Mouse (Mus musculus): Measurements from ENCODE around the gene Slc35c1. TPM values are rescaled to one million over a fixed set of nuclear protein-coding genes. Genes with fewer than 3 reads are reported as not detected.

Slc35c1 gene
- polyA plus RNA-seq, 1 experiment from 2014 or later, result 14.8 TPM

GRCm38 (mm10) chr2:92422388-92423135 lies 37.8 kb downstream of the Slc35c1 start:
- 61% methylated on average over 10 of the region's 10 CpGs for WGBS
- 0 out of 2 replicates have a peak, but pooled peaks cover 21% of the 10 kb centered on the region for H3K4me1 ChIP-seq (replicated peaks; ENCODE audit: insufficient read depth, low read length)
- DNase-seq (ENCODE audit: low spot score) (peak; percentile 53), ATAC-seq (replicated peaks; ENCODE audit: low FRiP score, low read depth) (no peak; the same call in 1 of the 2 replicates)
- no peak overlapping the region for H3K4me2 ChIP-seq (ENCODE audit: low read length)
- 0 out of 2 replicates have a peak overlapping the region, but pooled peaks have one; percentile 6 for H3K27ac ChIP-seq
- no peaks in the 10 kb centered on the region for H3K9me3 ChIP-seq (replicated peaks; ENCODE audit: low read length)
- peaks cover 42% of the 10 kb centered on the region for H3K36me3 ChIP-seq (ENCODE audit: insufficient read depth, low read length)
- no peaks in the 10 kb centered on the region for H3K27me3 ChIP-seq (ENCODE audit: insufficient read depth, low read length)
- peak; percentile 43 for TF ChIP-seq CTCF (IDR thresholded peaks at IDR 0.05; ENCODE audit: low read depth)
- H3K9ac ChIP-seq (ENCODE audit: low read depth, low read length), result no peak overlapping the region
- no peak overlapping the region for H3K4me3 ChIP-seq (replicated peaks; ENCODE audit: low read depth, low read length)

GRCm38 (mm10) chr2:92421723-92422387 lies 38.5 kb downstream of the Slc35c1 start:
- H3K36me3 ChIP-seq (ENCODE audit: insufficient read depth, low read length), result peaks cover 45% of the 10 kb centered on the region
- DNase-seq (ENCODE audit: low spot score) (no peak), ATAC-seq (replicated peaks; ENCODE audit: low FRiP score, low read depth) (no peak)
- no peak overlapping the region for H3K4me2 ChIP-seq (ENCODE audit: low read length)
- H3K27me3 ChIP-seq (ENCODE audit: insufficient read depth, low read length), result no peaks in the 10 kb centered on the region
- H3K27ac ChIP-seq, result no peak overlapping the region
- no peak for TF ChIP-seq CTCF (IDR thresholded peaks at IDR 0.05; ENCODE audit: low read depth)
- WGBS, result 91% methylated on average over 7 of the region's 7 CpGs
- 0 out of 2 replicates have a peak, but pooled peaks cover 18% of the 10 kb centered on the region for H3K4me1 ChIP-seq (replicated peaks; ENCODE audit: insufficient read depth, low read length)
- H3K4me3 ChIP-seq (replicated peaks; ENCODE audit: low read depth, low read length), result no peak overlapping the region
- no peaks in the 10 kb centered on the region for H3K9me3 ChIP-seq (replicated peaks; ENCODE audit: low read length)
- H3K9ac ChIP-seq (ENCODE audit: low read depth, low read length), result no peak overlapping the region

GRCm38 (mm10) chr2:92411705-92412104 lies 48.6 kb downstream of the Slc35c1 start:
- H3K27me3 ChIP-seq (ENCODE audit: insufficient read depth, low read length), result no peaks in the 10 kb centered on the region
- ATAC-seq (replicated peaks; ENCODE audit: low FRiP score, low read depth) (no peak), DNase-seq (ENCODE audit: low spot score) (no peak)
- H3K4me3 ChIP-seq (replicated peaks; ENCODE audit: low read depth, low read length), result no peak overlapping the region
- H3K9ac ChIP-seq (ENCODE audit: low read depth, low read length), result no peak overlapping the region
- H3K36me3 ChIP-seq (ENCODE audit: insufficient read depth, low read length), result peaks cover 75% of the 10 kb centered on the region
- H3K4me1 ChIP-seq (replicated peaks; ENCODE audit: insufficient read depth, low read length), result no peaks in the 10 kb centered on the region
- no peak overlapping the region for H3K27ac ChIP-seq
- no peak for TF ChIP-seq CTCF (IDR thresholded peaks at IDR 0.05; ENCODE audit: low read depth)
- no peaks in the 10 kb centered on the region for H3K9me3 ChIP-seq (replicated peaks; ENCODE audit: low read length)
- H3K4me2 ChIP-seq (ENCODE audit: low read length), result no peak overlapping the region
- 90% methylated on average over 10 of the region's 10 CpGs for WGBS

- ATAC-seq (replicated peaks; ENCODE audit: low FRiP score, low read depth) (peak; percentile 57), DNase-seq (ENCODE audit: low spot score) (no peak)
- Histone ChIP-seq H3K27me3 (ENCODE audit: insufficient read depth, low read length) (no peaks in the 10 kb centered on the region), H3K36me3 (ENCODE audit: insufficient read depth, low read length) (peaks cover 71% of the 10 kb centered on the region), H3K4me1 (replicated peaks; ENCODE audit: insufficient read depth, low read length) (no peaks in the 10 kb centered on the region), H3K9me3 (replicated peaks; ENCODE audit: low read length) (no peaks in the 10 kb centered on the region), H3K27ac (no peak overlapping the region), H3K4me2 (ENCODE audit: low read length) (no peak overlapping the region), H3K9ac (ENCODE audit: low read depth, low read length) (no peak overlapping the region), H3K4me3 (replicated peaks; ENCODE audit: low read depth, low read length) (no peak overlapping the region)
- 87% methylated on average over 18 of the region's 18 CpGs for WGBS
- no peak for TF ChIP-seq CTCF (IDR thresholded peaks at IDR 0.05; ENCODE audit: low read depth)
Measured at GRCm38 (mm10) chr2:92408309-92409045, 51.9 kb downstream of the Slc35c1 start.

- no peak overlapping the region for H3K4me3 ChIP-seq (replicated peaks; ENCODE audit: low read depth, low read length)
- H3K9me3 ChIP-seq (replicated peaks; ENCODE audit: low read length), result no peaks in the 10 kb centered on the region
- DNase-seq (ENCODE audit: low spot score), result no peak
- peaks cover 44% of the 10 kb centered on the region for H3K36me3 ChIP-seq (ENCODE audit: insufficient read depth, low read length)
- no peak overlapping the region for H3K9ac ChIP-seq (ENCODE audit: low read depth, low read length)
- ATAC-seq (replicated peaks; ENCODE audit: low FRiP score, low read depth), result no peak
- H3K27ac ChIP-seq, result no peak overlapping the region
- no peaks in the 10 kb centered on the region for H3K4me1 ChIP-seq (replicated peaks; ENCODE audit: insufficient read depth, low read length)
- no peaks in the 10 kb centered on the region for H3K27me3 ChIP-seq (ENCODE audit: insufficient read depth, low read length)
- no peak for TF ChIP-seq CTCF (IDR thresholded peaks at IDR 0.05; ENCODE audit: low read depth)
- 95% methylated on average over 7 of the region's 7 CpGs for WGBS
- no peak overlapping the region for H3K4me2 ChIP-seq (ENCODE audit: low read length)
Measured at GRCm38 (mm10) chr2:92405687-92406086, 54.7 kb downstream of the Slc35c1 start.

- H3K36me3 ChIP-seq (ENCODE audit: insufficient read depth, low read length), result peaks cover 36% of the 10 kb centered on the region
- DNase-seq (ENCODE audit: low spot score) (no peak), ATAC-seq (replicated peaks; ENCODE audit: low FRiP score, low read depth) (no peak)
- no peak overlapping the region for H3K4me3 ChIP-seq (replicated peaks; ENCODE audit: low read depth, low read length)
- H3K9ac ChIP-seq (ENCODE audit: low read depth, low read length), result no peak overlapping the region
- no peak overlapping the region for H3K4me2 ChIP-seq (ENCODE audit: low read length)
- H3K9me3 ChIP-seq (replicated peaks; ENCODE audit: low read length), result no peaks in the 10 kb centered on the region
- no peaks in the 10 kb centered on the region for H3K4me1 ChIP-seq (replicated peaks; ENCODE audit: insufficient read depth, low read length)
- H3K27me3 ChIP-seq (ENCODE audit: insufficient read depth, low read length), result no peaks in the 10 kb centered on the region
- H3K27ac ChIP-seq, result no peak overlapping the region
- 85% methylated on average over 6 of the region's 6 CpGs for WGBS
- no peak for TF ChIP-seq CTCF (IDR thresholded peaks at IDR 0.05; ENCODE audit: low read depth)
Measured at GRCm38 (mm10) chr2:92404737-92405136, 55.6 kb downstream of the Slc35c1 start.
